Mouse (Mus musculus) B cell, adult 62 days (primary cell): ENCODE measurements around the gene Zbtb34. TPM values are rescaled to one million over a fixed set of nuclear protein-coding genes. Genes with fewer than 3 reads are reported as not detected.

Experiments
- total RNA-seq: library from RNA; stranded (reverse); gene quantifications from 4 replicates; pipeline ENCODE4 v1.2.4, GENCODE M21; 2023

Gene Zbtb34
- total RNA-seq: 8.1 to 12.7 TPM (median 9.1 TPM) in 4 replicates

DNA sequence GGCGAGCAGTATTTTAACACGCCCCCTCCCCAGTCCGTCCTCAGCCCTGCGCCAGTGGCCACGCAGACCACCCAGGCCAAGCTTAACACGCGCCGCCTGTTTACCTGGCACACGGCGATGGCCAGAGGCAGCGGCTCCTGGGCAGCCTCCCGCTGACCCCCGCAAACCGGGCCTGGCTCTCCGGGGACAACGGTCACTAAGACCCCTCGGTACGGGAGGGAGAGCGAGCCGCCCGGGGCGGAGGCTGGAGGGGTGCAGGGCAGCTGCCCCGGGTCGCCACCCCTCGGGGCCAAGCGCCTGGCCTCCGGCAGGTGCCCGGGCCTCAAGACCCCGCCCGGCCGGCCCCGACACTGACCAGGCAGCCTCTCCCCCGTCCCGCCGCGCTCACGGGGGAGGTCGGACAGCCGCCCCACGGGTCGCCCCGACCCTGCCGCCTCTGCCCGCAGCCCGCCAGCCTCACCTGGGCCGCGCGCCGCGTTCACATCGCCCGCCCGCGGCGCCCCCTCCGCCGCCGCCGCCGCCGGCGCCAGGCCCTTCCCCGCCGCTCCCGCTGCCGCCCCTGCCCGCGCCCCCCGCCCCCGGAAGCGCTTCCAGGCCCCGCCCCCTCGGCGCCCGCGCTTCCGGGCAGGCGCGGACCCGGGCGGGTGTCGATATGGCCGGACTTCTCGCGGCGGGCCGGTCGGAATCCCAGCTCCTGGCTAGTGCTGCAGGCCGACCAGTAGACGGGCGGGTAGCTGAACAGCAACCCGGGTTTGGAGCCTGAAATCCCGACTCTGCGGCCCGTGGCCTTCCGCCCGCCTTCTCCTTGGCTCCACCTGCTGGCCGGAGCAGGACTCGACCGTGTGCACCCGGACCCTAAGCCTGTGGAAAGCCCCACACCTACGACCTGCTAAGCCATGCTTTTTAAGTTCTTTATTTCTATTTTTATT is at the start of gene Zbtb34:
Zbtb34 (minus strand) TSS at position 554 of the 929 bp plus-strand sequence.

DNA sequence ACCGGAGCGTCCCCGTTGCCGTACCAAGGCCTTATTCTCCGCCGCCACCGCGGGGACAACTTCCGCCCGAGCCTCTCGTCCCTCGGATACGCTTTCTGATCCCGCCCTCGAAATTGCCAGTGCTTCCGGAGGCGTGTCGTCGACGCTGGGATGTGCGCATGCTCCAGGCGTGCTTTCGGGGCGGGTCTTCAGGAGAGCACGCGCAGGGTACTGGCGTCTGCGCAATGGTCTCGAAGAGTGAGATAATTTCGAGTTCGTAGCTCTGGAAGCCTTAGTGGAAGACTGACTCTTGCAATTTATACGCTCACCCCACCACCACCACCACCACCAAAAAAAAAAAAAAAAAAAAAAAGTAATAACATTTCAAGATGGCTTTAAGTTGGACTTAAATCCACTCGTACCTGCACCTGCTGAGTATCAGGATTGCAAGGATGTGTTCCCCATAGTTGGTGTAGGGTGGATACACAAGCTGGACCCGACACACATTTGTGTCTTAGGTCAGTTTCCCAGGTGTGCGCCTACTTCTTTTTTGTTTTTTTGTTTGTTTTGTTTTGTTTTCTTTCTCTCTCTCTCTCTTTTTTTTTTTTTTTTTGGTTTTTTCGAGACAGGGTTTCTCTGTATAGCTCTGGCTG is 37.5 kb upstream of the Zbtb34 start, which contains the start of gene Zbtb43:
Zbtb43 (minus strand) TSS at position 94 of the 632 bp plus-strand sequence.

DNA sequence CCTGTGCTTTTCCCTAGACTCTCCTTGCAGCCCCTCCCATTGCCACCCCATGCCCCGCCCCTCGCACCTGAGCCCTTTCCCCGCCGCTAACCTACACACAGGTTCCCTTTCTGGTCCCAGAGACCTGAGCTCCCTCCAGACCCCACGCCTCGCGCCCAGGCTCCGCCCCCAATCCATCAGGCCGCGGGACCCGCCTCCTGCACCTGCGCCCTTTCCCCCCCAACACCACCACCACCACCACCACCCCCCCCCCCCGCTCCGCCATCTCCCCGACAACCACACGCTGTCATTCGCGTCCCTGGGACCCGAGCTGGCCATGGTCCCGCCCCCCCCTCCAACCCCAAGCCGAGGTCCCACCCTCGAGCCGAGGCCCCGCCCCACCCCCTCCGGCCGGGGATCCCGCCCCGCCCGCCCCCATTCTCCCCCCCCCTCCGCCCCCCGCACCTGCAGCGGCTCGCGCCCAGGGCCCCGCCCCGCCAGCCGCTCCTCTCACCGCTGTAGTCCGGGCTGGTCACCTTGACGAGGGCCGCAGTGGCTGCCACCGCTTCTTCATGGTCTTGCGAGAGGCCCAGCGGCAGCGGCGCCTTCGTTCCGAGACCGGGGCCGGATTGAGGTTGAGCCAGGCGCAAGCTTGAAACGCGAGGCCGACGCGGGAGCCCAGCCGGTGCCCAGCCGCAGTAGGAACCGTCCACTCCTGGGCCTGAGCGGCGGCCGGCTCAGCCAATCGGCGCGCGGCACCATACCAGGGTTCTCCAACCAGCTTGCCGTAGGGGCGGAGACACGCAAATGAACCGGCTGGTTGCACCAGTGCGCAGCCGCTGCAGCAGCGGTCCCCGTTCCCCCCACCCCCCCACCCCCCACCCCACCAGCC is 60.1 kb downstream of the Zbtb34 start, which contains the start of gene Ralgps1:
Ralgps1 (minus strand) TSS at position 710 of the 871 bp plus-strand sequence.

Other genes with a start within 250 kb of the Zbtb34 start
- gene Angptl2, start 215.3 kb downstream of the Zbtb34 start, total RNA-seq: not detected in 4 replicates
- 15.6 to 21.0 TPM (median 18.9 TPM) in 4 replicates for gene Ralgps1, start 59.8 kb downstream of the Zbtb34 start, total RNA-seq
- gene Zbtb43, start 37.2 kb upstream of the Zbtb34 start, total RNA-seq: 34.4 to 42.0 TPM (median 40.2 TPM) in 4 replicates
- gene Lmx1b, start 209.2 kb upstream of the Zbtb34 start, total RNA-seq: not detected in 4 replicates